Mouse (Mus musculus) retina, adult 2 months (tissue): ENCODE measurements around the gene Lifr.

Experiments
- DNase-seq: peaks from one replicate; pipeline ENCODE4 v3.0.0-alpha.2; 2012; ENCODE audit warnings: low read depth, low spot score

The Lifr gene

DNA sequence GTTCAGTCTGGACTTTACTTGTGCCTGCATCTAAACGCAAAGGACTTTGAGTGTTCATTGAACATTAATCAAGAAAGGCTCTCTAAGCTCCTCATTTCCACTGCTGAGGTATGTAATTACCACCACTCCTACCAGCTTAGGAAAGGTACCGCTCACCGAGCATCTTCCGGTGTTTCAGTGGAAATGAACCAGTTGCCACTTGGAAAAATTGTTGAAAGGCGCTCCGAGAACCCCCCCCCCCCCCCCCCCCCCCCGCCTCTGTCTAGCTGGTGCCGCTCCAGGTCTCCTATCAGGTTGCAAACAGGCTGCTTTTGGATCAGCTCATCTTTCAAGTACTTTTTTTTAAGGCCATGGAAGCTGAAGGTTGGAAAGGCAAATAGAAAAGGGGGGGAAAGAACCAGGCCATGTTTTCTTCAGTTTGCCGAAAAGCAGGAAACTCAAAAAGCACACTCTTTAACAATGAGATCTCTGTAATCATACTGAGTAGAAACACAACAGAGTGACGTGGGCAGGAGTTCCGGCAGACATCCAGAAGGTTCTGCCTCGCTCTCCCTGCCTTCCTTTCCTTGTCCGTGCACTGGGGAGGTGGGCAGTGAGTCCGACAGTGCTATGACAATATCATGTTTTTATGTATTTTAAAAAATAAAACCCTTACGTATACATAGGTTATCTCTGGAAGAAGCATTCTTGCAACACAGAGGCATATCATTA, 9.3 kb upstream of the Lifr start:
- no peak for DNase-seq

DNA sequence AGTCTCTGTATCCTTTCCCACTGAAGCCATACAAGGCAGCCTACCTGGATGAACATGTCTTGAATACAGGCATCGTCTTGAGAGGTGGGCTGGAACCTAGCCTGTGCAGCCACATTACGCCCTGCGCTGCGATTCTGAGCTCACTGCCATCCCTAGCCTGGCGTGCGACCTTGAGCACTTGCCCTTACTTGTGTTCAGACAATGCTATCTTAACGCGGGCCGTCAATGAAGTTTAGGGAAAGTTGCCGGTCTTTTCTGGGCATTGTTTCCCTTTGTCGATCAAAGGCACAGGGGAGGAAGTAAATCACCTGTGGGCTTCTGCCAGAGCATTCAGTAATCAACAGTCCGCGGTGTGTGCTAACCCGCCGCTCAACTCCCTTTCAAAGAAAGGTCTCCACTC, 8.6 kb upstream of the Lifr start:
- DNase-seq: no peak

DNA sequence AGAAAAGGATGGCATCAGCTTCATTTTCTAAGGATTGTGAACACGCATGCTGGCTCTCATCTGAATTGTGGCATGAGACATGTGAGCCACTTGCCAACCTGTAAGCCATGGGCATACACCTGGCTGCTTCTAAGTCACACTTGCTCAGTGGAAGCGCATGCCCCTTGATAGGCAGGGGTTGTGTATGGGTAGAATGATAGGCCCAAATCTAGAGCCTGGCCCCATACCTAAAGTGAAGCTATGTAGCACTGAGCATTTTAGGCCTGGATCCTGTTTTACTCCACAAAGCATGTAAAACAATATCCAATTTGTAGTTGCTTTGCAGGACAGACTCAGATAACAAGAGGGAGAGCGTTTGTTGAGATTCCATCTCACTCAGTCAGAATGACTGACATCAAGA, 7.5 kb upstream of the Lifr start:
- no peak for DNase-seq

DNA sequence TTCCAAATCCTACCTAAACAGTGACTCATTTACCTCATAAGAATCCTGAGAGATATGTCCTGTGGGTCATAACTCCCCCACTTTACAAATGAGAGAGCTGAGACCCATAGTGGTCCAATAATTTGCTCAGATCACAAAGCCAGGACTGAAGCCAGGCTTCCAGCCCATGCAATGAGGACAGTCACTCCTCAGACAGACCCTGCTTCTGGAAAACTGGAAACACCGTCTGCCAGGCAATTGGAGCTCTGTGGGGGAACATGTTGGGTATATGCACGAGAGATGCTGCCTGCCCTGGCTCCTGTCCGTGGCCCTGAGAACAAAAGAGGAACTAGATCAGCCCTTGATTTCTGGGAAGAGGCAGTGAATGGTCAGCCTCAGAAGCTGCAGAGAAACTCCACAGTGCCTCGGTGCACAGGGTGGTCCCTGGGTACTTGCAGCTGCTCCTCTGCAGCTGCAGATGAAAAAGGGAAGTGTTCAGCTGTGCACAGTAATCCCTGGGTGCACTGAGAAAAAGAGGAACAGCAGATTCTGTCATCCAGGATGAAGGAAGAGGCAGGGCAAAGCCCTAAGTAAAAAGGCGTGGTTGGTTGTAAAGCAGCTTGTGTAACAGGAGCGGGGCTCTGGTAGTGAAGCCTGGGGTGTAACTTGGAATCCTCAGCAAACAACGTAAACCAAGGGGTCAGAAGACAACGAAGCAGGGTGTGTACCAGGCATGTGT, 5.5 kb upstream of the Lifr start:
- DNase-seq: no peak

DNA sequence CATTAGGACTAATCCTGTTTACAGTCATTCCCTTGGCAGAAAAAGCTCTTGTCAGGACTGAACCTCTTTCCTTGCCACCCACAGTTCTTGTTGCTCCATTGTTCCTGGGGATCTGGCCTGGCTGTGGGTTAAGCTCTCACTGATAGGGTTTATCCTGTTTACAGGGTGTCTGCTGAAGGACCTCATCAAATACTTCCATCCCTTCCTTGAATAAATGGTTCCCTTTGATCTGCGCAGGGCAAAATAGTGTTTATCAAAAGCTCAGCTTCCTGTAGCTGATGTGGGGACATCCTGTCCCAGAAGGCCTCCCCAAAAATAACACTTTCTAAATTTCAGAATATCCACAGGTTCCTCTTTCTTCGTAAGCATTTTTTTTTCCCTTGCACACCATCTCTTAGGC, 1.7 kb upstream of the Lifr start:
- peak; percentile 22 for DNase-seq

DNA sequence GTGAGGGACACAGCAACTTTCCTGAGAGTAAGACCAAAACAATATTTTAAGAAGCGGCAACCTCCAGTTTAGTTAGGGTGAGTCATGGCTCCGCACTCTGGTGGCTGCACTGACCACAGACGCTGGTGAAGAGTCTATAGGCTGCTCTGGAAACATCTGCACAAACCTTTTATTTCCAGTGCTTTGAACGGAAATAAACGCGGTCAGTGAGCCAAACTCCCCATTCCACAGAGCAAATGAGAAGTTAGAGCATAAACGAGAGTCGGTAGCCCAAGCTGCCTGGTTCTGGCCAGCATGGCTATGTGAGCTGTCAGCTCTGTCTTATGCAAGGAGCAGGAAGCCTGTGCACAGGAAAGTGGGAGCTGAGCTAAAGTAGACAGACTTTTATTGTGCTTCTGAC, 1.9 kb downstream of the Lifr start:
- no peak for DNase-seq

DNA sequence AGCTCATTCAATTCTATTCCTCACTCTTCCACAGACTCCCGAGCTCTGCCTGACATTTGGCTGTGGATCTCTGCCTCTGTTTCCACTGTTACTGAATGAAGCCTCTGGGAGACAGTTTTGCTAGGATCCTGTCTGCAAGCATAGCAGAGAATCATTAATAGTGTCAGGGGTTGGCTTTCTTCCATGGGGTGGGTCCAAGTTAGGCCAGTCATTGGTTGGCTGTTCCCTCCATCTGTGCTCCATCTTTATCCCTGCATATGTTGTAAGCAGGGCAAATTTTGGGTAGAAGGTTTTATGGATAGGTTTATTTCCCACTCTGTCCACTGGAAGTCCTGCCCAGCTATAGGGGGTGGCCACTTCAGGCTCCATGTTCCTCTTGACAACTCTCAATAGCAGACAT, 9.0 kb downstream of the Lifr start:
- DNase-seq: no peak

DNA sequence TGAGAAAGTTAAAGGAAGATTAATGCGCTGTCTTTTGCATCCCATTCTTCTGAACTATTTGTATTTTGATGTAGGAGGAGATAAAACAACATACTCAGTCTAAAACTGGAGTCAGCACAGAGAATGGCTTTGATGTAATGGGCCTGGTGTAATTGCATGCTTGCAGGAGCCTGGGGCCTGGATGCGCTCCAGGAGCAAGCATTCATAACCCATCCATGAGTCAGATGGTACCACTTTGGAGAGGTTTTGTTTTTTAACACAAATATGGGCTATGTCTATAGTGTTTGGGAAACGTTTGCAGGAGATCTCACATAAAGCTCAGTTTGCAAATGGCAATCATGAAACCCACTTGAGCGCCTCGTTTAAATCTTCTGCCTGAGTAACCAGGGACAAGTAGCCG, 9.8 kb downstream of the Lifr start:
- DNase-seq: no peak

DNA sequence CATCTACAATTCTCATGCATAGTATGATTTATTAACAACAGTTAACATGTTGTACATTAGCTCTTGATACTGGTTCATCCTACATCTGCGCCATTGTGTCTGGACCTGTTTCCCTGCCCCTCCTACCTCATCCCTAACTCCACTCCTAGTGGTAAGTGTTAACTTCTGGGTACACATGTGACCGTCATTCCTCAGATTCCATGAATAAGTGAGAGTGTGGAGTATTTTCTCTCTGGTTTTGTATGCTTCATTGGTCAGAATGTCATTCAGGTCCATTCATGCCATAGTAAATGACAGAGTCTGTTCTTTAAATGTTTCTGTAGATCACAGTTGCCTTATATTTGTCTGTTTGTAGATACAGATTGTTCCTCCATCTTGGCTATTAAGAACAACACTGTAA, 12.6 kb downstream of the Lifr start:
- DNase-seq: no peak

DNA sequence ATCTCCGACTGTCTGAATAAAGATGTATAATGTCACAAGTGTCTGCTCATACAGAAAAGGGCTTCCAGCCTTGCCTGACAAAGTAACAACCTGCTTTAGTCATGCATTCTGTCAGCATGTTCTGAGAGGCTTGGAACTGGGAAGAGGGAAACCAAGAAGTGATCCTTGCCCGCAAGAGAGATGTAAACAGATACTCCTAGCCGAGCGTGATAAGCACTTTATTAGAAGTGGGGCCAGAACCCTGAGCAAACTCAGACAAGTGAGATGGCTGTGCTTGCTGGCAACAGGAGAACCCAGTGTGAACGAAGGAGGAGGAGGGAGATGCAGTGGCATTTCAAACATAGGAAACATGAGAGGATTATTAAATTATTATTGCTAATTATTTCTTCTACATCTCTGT, 14.8 kb downstream of the Lifr start:
- DNase-seq: no peak

DNA sequence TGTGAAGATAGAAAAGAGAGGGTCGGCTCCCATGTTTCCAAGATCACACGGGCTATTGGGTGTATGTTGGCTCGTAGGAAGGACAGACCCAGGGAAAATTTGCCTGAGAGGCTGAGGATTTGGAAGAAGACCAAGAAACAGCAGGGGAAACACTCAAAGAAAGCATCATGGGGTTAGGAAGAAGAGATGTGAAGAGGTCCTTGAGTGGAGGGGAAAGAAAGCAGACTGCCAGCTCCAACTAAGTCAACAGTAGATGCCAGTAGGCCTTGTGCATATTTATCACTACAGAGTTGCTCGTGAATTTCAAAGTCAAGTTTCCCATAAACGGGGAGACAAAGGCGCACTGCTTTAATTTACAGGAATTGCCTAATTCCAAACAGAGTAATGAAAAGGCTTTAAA, 17.7 kb downstream of the Lifr start:
- no peak for DNase-seq

DNA sequence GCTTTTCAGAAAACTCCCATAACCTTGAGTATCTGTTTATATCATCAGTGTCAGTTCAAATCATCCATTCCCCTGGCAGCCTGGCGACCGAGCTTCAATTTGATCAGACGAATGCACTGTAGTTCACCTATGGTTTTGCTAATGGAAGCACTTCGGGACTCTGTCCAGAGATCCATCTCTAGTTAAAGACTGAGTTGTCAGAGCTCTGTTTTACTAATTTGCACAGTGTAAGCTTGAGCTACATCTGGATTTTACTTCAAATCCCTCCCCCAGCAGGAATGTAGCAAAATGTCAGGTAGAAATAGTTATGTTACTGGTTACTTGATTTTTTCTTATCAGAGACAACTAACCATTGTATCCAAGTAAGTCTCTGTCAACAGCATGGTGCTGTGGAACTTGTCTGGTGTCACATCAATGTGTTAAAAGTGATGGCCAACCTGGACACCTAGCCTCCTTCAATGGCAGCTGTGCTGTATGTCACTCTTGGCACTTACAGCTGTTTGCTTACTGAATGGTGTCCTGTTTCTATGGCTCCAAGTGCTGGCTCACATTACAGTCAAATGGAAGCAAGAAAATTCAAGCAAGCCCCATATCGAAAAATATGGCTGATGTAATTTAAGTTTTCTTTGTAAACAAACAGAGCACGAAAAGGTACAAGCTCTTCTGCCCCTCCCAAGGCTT, 22.0 kb downstream of the Lifr start:
- no peak for DNase-seq

DNA sequence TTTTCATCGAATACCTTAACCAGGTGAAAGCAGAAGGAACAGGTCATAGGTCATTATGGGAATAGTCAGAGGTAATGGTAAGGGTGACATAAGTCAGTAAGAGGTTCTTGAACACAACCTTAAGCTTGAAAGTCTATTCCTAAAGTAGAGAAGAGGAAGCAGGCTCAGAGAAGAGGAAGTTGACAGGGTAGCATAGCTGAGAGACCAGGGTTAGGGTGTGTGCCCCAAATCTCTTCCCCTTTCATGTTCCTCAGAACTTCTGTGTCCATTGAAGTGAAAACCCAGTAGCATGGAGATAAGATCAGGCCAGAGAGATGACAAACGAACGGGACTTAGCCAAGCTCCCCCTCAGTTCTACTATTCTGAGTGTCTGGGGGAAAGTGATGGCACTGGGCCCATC, 23.5 kb downstream of the Lifr start:
- no peak for DNase-seq

DNA sequence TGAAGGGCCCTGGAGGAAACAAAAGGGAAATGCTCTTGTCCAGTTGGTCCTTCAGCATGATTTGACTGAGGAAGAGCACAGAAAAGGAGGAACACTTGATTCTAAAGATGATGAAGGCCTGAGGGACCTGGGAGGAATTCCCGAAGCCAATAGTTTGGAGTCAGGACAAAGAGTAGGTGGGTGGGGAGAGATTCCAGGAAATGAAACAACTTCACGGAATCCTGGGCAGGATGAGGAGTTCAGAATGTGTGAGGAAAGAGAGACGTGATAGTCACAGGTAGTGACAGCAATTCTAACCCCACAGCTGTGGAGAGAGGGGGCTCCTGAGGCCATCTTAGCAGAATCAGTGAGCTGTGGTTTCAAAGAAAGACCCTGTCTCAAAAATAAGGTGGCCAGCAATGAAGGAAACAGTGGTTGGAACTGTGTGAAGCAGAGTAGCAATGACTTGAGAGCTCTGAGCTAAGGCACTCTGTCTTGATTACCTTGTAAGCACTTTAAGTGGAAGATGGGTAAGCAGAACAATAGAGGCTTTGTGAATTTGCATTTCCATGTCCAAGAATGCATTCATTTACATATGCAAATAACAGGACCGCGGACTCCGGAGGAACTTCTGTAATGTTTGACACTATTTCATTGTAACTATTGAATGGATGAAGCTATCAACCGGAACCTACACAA, 25.1 kb downstream of the Lifr start:
- no peak for DNase-seq

DNA sequence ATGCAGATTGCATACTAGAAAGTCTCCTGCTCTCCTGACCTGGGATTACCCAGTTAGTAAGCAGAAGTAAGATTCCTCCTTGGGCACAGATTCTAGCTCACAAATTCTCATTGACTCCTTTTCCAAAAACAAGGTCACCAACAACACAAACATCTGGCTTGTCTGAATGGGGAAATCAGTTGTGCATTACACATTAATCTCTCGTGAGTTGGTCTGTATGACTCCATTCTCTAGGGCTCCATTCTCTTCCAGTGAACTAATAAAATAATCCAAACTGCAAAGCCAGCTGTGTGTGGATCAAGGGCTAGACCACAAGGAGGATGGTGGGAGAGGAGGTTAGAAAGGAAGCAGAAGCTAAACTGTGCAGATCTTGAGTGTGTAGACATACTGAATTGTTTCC, 25.8 kb downstream of the Lifr start:
- no peak for DNase-seq

DNA sequence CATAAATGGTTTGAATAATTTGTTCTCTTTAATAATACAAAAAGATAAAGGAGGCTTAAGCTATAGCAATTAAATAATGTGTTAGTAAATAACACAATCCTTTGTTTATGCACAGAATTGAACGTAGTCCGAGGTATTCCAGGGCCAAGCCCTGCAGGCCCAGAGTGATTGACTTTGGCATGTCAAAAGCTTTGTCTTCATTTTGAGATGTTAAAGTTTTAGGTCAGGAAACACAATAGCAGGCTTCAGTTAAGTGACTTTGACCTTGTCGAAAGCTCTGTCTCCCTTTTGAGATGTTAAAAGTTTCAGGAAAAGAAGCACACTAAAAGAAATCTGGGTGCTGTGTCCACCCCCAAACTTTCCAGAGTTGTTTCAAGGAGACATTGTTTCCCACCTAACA, 26.3 kb downstream of the Lifr start:
- no peak for DNase-seq

DNA sequence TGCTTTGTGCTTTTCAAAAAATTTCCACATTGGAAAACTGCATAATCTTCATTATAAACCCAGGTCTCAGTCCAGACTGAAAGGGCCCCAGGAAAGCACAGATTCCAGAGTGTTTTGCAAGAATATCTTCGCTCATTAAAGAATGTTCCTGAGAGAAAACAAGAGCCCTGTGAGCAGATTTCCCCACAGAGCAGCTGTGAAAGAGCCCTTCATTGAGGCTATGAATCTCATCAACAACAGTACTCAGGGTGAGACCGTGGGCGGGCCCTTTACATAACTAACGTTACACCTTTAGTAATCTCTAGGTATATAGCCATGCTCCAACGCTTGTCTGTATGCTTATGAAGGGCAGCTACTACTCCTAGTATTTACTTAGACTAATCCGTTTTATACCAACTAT, 27.5 kb downstream of the Lifr start:
- no peak for DNase-seq

DNA sequence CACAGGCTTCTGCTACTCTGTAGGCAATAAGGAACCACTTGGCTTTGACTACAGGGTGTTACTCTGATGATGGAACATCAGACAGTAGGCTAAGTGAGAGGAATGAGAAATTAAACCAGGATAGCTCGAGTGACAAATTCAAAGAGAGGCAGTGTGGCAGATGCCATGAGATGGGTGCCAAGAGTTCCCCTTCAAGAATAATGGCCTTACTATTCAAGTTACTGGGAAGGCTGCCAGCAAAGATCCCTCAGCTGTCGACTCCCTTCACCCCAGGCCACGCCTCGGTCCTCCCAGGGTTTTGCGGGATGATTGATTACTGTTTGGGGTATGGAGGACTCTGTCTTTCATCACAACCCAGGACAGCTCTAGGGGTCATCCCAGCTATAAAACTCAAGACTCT, 28.4 kb downstream of the Lifr start:
- DNase-seq: no peak

DNA sequence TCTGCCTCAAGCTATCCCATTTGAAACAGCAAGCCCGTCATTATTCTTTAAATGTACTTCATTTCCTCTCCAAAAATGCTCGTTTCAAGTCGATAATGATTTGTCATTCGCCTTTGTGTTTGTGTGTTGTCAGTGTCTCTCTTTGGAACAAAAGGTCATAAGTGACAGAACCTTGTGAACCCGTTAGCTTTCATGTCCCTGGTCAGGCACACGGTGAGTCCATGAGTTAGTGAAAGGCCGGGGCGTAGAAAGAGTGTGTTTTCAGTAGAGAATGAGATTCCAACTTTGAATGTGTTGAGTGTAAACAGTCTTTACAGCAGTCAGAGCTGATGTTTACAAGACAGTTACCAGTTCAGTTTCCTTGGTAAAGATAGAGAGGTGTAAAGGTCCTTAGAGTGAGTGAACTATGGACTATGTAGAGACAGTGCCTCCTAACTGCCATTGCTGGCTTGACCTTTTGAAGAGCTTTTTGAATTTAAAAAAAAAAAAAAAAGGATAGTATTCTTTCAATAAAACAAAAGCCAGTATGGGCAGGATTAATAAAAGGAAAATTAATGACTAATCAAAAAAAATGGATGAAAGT, 29.6 kb downstream of the Lifr start:
- DNase-seq: no peak

DNA sequence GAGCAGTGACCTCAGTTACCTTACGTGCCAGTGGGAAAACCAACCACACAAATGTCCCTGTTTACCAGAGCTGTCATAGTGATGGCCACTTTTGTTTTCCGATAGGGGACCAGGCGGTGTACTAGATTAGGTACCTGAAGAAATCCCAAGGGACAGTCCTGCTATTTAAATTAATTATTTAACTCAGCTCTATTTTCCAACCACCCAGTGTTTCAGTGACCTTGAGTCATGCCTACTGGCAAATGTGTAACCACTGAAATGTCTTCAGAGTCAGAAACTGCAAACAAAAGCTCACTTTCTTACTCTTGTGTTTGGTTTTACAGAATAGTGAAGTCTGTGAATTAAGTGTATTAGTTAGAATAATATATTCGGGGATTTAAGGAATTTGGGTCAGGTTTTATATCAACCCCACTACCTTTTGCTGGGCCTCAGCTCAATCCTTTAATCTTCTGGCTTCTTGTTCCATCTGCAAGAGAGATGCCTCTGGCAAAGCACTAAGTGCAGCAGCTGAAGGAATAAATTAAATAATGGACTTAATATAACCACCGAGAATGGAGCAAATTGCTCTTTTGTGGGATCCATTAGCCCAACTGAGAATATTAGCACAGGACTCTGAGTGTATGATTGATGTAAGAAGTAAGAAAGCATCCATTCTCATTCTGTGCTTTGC, 33.5 kb downstream of the Lifr start:
- no peak for DNase-seq

DNA sequence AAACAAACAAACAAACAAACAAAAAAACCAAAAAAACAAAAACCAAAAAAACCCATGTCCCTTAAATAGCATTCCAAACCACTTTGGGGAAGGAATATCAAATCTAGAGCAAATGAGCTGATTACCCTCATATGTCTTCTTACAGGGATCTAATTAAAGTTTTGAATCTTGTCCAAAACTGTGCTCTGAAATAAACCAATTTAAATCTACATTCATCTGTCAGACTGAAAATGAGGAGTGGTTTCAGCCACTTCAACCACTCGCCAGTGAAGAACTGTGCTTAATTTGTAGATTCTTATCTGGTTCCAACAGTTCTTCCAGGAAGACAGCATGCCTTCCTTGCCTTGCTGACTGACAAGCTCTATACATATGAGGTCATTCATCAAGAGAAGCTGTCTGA, 35.8 kb downstream of the Lifr start:
- DNase-seq: no peak
